Mouse (Mus musculus) neural tube, embryonic 13.5 days (tissue): ENCODE data around the gene Ccdc71. TPM values are rescaled to one million over a fixed set of nuclear protein-coding genes. Genes with fewer than 3 reads are reported as not detected.

ENCODE experiments used
- ATAC-seq: fragments of 200-750 bp; cut with Nextera tagmentation; 2 replicates; pipeline ENCODE4 v1.8.0; 2017; ENCODE audit warnings: low read depth, mild to moderate bottlenecking, moderate TSS enrichment, moderate library complexity
- H3K27ac ChIP-seq: fragments of 300-500 bp; sonication (generic); replicated peaks from 2 replicates; pipeline ENCODE4 v1.5.1; 2015; ENCODE audit warnings: moderate library complexity, mild to moderate bottlenecking, inconsistent platforms
- H3K27me3 ChIP-seq: fragments of 300-500 bp; sonication (generic); 2 replicates; pipeline ENCODE4 v1.6.1; 2015; ENCODE audit warnings: mild to moderate bottlenecking, inconsistent platforms
- H3K36me3 ChIP-seq: fragments of 300-500 bp; sonication (generic); 2 replicates; pipeline ENCODE4 v1.6.1; 2015; ENCODE audit warnings: mild to moderate bottlenecking, inconsistent platforms
- H3K4me1 ChIP-seq: fragments of 300-500 bp; sonication (generic); replicated peaks from 2 replicates; pipeline ENCODE4 v1.6.1; 2015; ENCODE audit warnings: inconsistent platforms
- H3K4me2 ChIP-seq: fragments of 300-500 bp; sonication (generic); 2 replicates; pipeline ENCODE4 v1.6.1; 2015; ENCODE audit warnings: inconsistent platforms, mild to moderate bottlenecking, moderate library complexity
- H3K4me3 ChIP-seq: fragments of 300-500 bp; sonication (generic); 2 replicates; pipeline ENCODE4 v1.5.1; 2015; ENCODE audit warnings: mild to moderate bottlenecking, inconsistent platforms
- H3K9ac ChIP-seq: fragments of 300-500 bp; sonication (generic); 2 replicates; pipeline ENCODE4 v1.6.1; 2015; ENCODE audit warnings: moderate library complexity, mild to moderate bottlenecking, inconsistent platforms
- H3K9me3 ChIP-seq: fragments of 300-500 bp; sonication (generic); 2 replicates; pipeline ENCODE4 v1.6.1; 2016; ENCODE audit warnings: inconsistent platforms
- WGBS: fragments of 180-500 bp; shearing (Covaris S2); methylation state at CpG from one replicate; pipeline ENCODE4 v1.1.7; 2015; 5-methylcytosine and 5-hydroxymethylcytosine counted together
- polyA plus RNA-seq: library from polyadenylated mRNA; unstranded; fragments of >200 nt; fragmentation: Nextera tagmentation; extraction: Ambion mirVana; gene quantifications from 2 replicates; pipeline ENCODE4 v1.2.1, GENCODE M21; 2015

Gene Ccdc71
- polyA plus RNA-seq, 1 experiment from 2014 or later: 57.0 TPM

- Histone ChIP-seq H3K9me3 (no peaks in the 10 kb centered on the region), H3K27me3 (peaks cover 9% of the 10 kb centered on the region; the same call in 1 of the 2 replicates), H3K4me2 (peak overlapping the region; percentile 93), H3K9ac (peak overlapping the region; percentile 91; the same call in 1 of the 2 replicates), H3K36me3 (peaks cover 42% of the 10 kb centered on the region), H3K4me1 (peaks cover 21% of the 10 kb centered on the region), H3K4me3 (peak overlapping the region; percentile 85), H3K27ac (no peak overlapping the region)
- WGBS: 88% methylated on average over 5 of the region's 5 CpGs
- ATAC-seq: no peak
These were observed 1.3 kb downstream of the Ccdc71 start for GRCm38 (mm10) chr9:108461675-108462074.

GRCm38 (mm10) chr9:108462192-108462591 is 1.9 kb downstream of the Ccdc71 start:
- peaks cover 47% of the 10 kb centered on the region for H3K36me3 ChIP-seq
- H3K9me3 ChIP-seq: no peaks in the 10 kb centered on the region
- 90% methylated on average over 10 of the region's 10 CpGs for WGBS
- no peak overlapping the region for H3K9ac ChIP-seq
- 0 out of 2 replicates have a peak, but pooled peaks cover 8% of the 10 kb centered on the region for H3K27me3 ChIP-seq
- ATAC-seq: no peak
- H3K4me2 ChIP-seq: peak overlapping the region; percentile 93; the same call in 1 of the 2 replicates
- no peak overlapping the region for H3K27ac ChIP-seq
- H3K4me3 ChIP-seq: no peak overlapping the region
- peaks cover 21% of the 10 kb centered on the region for H3K4me1 ChIP-seq

DNA sequence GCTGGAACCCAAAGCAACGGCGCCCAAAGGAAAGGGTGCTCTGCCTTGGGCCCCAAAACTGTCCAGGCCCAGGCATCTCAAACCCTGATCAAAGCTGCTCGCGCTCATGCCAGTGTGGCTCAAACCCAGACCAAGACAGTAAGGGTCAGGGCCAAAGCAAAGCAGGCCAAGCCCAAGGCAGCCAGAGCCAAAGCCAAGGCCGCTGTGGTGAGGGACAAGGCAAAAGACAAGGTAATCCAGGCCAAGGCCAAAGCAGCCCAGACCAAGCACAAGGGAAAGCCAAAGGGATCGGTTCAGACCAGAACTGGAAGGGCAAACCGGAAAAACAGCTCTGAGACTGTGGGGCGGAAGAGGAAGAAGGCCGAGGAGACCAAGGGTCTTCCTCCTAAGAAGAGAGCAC is 3.4 kb downstream of the Ccdc71 start:
- no peak overlapping the region for H3K4me3 ChIP-seq
- no peak overlapping the region for H3K4me2 ChIP-seq
- H3K36me3 ChIP-seq: peaks cover 52% of the 10 kb centered on the region
- no peak for ATAC-seq
- H3K27ac ChIP-seq: no peak overlapping the region
- no peak overlapping the region for H3K9ac ChIP-seq
- peaks cover 21% of the 10 kb centered on the region for H3K4me1 ChIP-seq
- H3K27me3 ChIP-seq: 0 out of 2 replicates have a peak, but pooled peaks cover 3% of the 10 kb centered on the region
- WGBS: 96% methylated on average over 9 of the region's 9 CpGs
- no peaks in the 10 kb centered on the region for H3K9me3 ChIP-seq

DNA sequence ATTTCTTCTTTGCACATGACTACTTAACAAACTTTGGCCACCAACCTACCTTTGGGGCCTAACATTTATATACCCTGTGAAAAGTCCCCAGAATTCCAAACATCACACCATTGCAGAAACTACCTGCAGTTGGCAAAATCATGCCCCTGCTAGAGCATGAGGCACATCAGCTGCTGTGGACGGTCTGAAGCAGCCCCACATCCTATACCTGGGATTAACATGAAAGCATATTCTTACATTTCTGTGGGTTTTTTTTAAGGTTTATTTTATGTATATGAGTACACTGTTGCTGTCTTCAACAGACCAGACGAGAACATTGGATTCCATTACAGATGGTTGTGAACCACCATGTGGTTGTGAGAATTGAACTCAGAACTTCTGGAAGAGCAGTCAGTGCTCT is 5.9 kb downstream of the Ccdc71 start:
- WGBS: 95% methylated on average over 2 of the region's 2 CpGs
- H3K36me3 ChIP-seq: peaks cover 52% of the 10 kb centered on the region

GRCm38 (mm10) chr9:108469430-108469829 is 9.1 kb downstream of the Ccdc71 start:
- Histone ChIP-seq H3K9me3 (no peaks in the 10 kb centered on the region), H3K27me3 (no peaks in the 10 kb centered on the region), H3K27ac (no peak overlapping the region), H3K4me1 (no peaks in the 10 kb centered on the region), H3K4me3 (no peak overlapping the region), H3K4me2 (no peak overlapping the region), H3K9ac (no peak overlapping the region), H3K36me3 (peaks cover 32% of the 10 kb centered on the region)
- no peak for ATAC-seq
- WGBS: 80% methylated on average over 5 of the region's 5 CpGs

More for the DNA sequence above, 5.9 kb downstream of the Ccdc71 start:
- Histone ChIP-seq H3K4me3 (no peak overlapping the region), H3K27me3 (no peaks in the 10 kb centered on the region), H3K4me1 (peaks cover 11% of the 10 kb centered on the region), H3K9ac (no peak overlapping the region), H3K27ac (no peak overlapping the region), H3K4me2 (no peak overlapping the region), H3K9me3 (no peaks in the 10 kb centered on the region)
- no peak for ATAC-seq

- H3K36me3 ChIP-seq: peaks cover 28% of the 10 kb centered on the region
- H3K9me3 ChIP-seq: no peaks in the 10 kb centered on the region
- no peaks in the 10 kb centered on the region for H3K27me3 ChIP-seq
- 69% methylated on average over 4 of the region's 4 CpGs for WGBS
- no peaks in the 10 kb centered on the region for H3K4me1 ChIP-seq
- H3K9ac ChIP-seq: no peak overlapping the region
- H3K4me3 ChIP-seq: no peak overlapping the region
- H3K4me2 ChIP-seq: no peak overlapping the region
- no peak overlapping the region for H3K27ac ChIP-seq
- no peak for ATAC-seq
These were observed 9.5 kb downstream of the Ccdc71 start for GRCm38 (mm10) chr9:108469845-108470244.

GRCm38 (mm10) chr9:108474528-108474927 is 14.2 kb downstream of the Ccdc71 start:
- 58% methylated on average over 1 of the region's 1 CpGs for WGBS

GRCm38 (mm10) chr9:108478638-108479156 is 18.4 kb downstream of the Ccdc71 start:
- WGBS: under 1% methylated on average over 20 of the region's 20 CpGs
- Histone ChIP-seq H3K9me3 (no peaks in the 10 kb centered on the region), H3K9ac (peak overlapping the region; percentile 58), H3K27me3 (no peaks in the 10 kb centered on the region), H3K4me1 (peaks cover 27% of the 10 kb centered on the region), H3K4me2 (peak overlapping the region; percentile 57), H3K36me3 (peaks cover 6% of the 10 kb centered on the region; the same call in 1 of the 2 replicates), H3K4me3 (peak overlapping the region; percentile 38), H3K27ac (peak overlapping the region; percentile 24; the same call in 1 of the 2 replicates)
- ATAC-seq: peak; percentile 74

More at GRCm38 (mm10) chr9:108474528-108474927, 14.2 kb downstream of the Ccdc71 start:
- H3K4me2 ChIP-seq: no peak overlapping the region
- H3K4me3 ChIP-seq: no peak overlapping the region
- H3K27me3 ChIP-seq: no peaks in the 10 kb centered on the region
- H3K9me3 ChIP-seq: no peaks in the 10 kb centered on the region
- no peak for ATAC-seq
- no peaks in the 10 kb centered on the region for H3K36me3 ChIP-seq
- no peak overlapping the region for H3K9ac ChIP-seq
- no peak overlapping the region for H3K27ac ChIP-seq
- H3K4me1 ChIP-seq: peaks cover 11% of the 10 kb centered on the region

DNA sequence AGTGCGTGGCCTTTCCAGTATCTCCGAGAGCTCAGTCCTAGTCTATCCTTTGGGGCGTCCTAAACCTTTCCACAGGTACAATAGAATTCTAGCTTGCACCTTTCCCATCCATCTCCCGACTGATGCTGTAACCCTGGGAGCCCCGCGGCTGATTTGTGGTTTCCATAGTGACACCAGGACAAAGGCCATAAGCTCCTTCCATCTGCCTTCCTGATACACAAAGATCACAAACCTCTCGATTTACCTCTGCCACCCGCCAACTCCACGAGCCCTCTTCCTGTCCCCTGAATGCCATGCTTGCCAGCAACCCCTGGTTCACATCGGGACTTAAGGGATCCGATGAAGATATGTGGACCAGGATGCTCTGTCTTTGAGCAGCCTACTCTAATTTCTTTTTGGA is 18.9 kb downstream of the Ccdc71 start:
- H3K27ac ChIP-seq: 0 out of 2 replicates have a peak overlapping the region, but pooled peaks have one; percentile 24
- no peaks in the 10 kb centered on the region for H3K9me3 ChIP-seq
- WGBS: 31% methylated on average over 11 of the region's 11 CpGs
- H3K4me3 ChIP-seq: peak overlapping the region; percentile 38; the same call in 1 of the 2 replicates
- H3K4me1 ChIP-seq: peaks cover 27% of the 10 kb centered on the region
- no peaks in the 10 kb centered on the region for H3K27me3 ChIP-seq
- peak overlapping the region; percentile 57 for H3K4me2 ChIP-seq
- peak; percentile 16; the same call in 1 of the 2 replicates for ATAC-seq
- peaks cover 6% of the 10 kb centered on the region; the same call in 1 of the 2 replicates for H3K36me3 ChIP-seq
- no peak overlapping the region for H3K9ac ChIP-seq

DNA sequence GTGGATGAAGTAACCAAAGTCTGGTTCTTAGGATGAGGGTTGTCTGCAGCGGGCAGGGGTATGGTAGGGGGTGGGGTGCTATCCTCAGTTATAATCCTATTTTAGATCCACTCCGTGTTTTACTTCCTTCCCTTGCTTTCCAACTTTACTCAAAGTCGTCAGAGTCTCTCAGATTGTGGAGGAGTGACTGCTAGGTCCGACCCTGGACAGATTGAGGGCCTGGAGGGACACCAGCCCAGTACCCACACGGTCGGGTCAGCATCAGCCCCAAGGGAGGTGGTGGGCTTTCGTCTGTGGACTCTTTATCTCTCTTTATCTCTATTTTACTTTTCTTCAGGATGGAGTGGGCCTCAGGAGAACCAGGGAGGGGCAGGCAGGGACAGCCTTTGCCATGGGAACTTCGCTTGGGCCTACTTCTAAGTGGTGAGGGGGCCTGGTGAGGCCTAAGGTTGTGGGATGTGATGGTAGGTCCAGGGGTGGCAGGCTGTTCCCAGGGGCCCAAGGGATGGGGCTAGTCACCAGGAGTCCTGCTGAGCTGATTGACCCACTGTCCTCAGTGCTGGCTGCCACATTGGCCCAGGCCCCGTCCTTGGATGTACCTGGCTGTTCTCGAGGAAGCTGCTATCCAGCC is 19.5 kb downstream of the Ccdc71 start, which contains the start of gene Lamb2:
TSS of gene Lamb2 (plus strand) at position 16 of the 631 bp plus-strand sequence.
- no peaks in the 10 kb centered on the region for H3K27me3 ChIP-seq
- H3K4me2 ChIP-seq: peak within 1 kb of the TSS; percentile 57
- peak within 1 kb of the TSS; percentile 41 for H3K4me3 ChIP-seq
- peak within 1 kb of the TSS; percentile 24; the same call in 1 of the 2 replicates for H3K27ac ChIP-seq
- no peaks in the 10 kb centered on the region for H3K9me3 ChIP-seq
- 0 out of 2 replicates have a peak, but pooled peaks have one; percentile 13 for ATAC-seq
- H3K36me3 ChIP-seq: peaks cover 6% of the 10 kb centered on the region; the same call in 1 of the 2 replicates
- peak within 1 kb of the TSS; percentile 68 for H3K9ac ChIP-seq
- 7% methylated on average over 10 of the region's 10 CpGs for WGBS
- H3K4me1 ChIP-seq: peaks cover 27% of the 10 kb centered on the region

DNA sequence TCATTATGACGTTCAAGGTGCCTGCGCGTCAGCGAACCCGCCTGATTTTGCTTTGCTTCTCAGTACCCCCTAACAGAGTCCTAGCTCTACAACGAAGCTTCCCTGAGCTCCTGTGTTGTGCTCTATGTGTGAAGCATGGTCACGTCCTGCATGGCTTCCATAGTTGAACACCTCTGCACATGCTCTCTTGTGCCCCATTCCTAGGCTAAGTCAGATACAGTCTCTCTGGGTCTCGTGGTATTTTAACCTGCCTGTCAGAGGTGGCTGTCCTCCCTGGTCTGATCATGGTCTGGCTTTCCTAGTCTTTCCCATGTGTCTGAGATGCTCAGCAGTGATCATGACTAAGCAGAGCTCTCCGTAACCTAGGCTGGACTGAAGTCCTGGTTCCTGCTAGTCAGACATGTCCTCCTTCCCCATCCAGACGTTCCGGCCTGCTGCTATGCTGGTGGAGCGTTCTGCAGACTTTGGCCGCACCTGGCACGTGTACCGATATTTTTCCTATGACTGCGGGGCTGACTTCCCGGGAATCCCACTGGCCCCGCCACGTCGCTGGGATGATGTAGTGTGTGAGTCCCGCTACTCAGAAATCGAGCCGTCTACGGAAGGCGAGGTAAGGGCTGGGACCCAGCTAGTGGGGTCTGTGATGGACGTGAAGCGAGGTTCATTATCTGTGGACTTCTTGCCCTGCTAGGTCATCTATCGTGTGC is 20.6 kb downstream of the Ccdc71 start:
- ATAC-seq: no peak
- peak overlapping the region; percentile 57; the same call in 1 of the 2 replicates for H3K4me2 ChIP-seq

More for the DNA sequence above, 20.6 kb downstream of the Ccdc71 start:
- Histone ChIP-seq H3K9me3 (no peaks in the 10 kb centered on the region), H3K27ac (no peak overlapping the region), H3K27me3 (no peaks in the 10 kb centered on the region), H3K4me3 (no peak overlapping the region), H3K9ac (no peak overlapping the region), H3K4me1 (peaks cover 27% of the 10 kb centered on the region), H3K36me3 (peaks cover 12% of the 10 kb centered on the region; the same call in 1 of the 2 replicates)
- WGBS: 93% methylated on average over 28 of the region's 28 CpGs
